Mouse (Mus musculus) heart, postnatal 0 days (tissue): ENCODE results near the gene Stk4.

Source experiments
- CTCF ChIP-seq: IDR thresholded peaks from 2 replicates; pipeline ENCODE4 v1.5.1; 2016; ENCODE audit warnings: antibody characterized with exemption, control low read depth, low read depth
- EP300 ChIP-seq: IDR thresholded peaks from 2 replicates; pipeline ENCODE4 v1.6.1; 2016; ENCODE audit warnings: antibody characterized with exemption, low read depth

DNA sequence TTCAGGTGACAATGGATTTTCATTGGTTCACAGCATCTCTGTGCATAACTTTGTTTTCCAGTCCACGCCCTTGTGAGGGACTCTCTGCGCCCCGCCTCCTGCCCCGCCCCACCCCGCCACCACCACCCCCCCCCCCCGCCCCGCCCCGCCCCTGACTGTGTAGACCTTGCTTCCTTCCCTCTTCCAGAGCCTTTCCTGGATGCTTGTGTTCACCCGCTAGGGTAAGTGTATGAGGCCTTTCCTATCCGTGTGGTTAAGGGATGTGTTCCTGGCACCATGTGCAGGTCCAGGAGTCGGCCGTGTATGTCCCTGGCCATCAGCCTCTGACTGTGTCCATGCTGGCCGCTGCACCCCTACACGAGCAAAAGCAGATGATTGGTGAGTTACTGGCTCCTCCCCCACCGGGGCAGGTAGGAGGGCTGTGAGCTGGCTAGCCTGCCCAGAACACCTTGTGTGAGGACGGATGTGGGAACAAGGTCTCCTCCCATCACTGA lies 22.9 kb upstream of the Stk4 start:
- no peak for TF ChIP-seq CTCF
- TF ChIP-seq EP300, result no peak
